Mouse (Mus musculus): ENCODE data around the gene Mettl7a3. TPM values are rescaled to one million over a fixed set of nuclear protein-coding genes. Genes with fewer than 3 reads are reported as not detected.
A peak's percentile ranks its signal among the peaks of the same experiment; 100 is the strongest.
"Not testable (repeated sequence)": the region's sequence is repeated elsewhere in the genome, so short reads cannot be mapped to it uniquely, and the experiment has no call there.

The Mettl7a3 gene
- total and polyA plus RNA-seq, 3 experiments: 0.66 to 1.4 TPM; not detected in 1

DNA sequence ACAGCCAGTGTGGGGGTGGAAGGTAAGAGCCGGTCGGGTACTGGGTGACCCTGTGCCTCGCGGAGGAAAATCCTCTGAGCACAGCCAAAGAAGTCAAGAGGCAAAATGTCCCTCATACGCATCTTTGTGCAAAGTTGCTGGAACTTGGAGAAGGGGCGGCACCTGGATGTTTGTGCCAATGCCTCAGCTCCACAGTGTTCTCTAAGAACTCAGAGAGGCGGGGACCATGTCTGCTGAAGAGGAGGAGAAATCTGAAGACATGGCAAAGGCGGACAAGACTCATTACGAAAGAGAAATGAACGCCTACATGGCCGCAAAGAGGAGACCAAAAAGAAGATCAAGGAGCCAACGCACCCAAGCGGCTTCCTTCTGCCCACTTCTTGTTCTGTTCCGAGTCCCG lies 33.2 kb upstream of the Mettl7a3 start:
- H3K36me3 ChIP-seq (replicated peaks): no peaks in the 10 kb centered on the region
- ATAC-seq (ENCODE audit: extremely low read depth, insufficient number of reproducible peaks, low FRiP score, poor library complexity, severe bottlenecking): no peak
- TF ChIP-seq GATA1 (IDR thresholded peaks at IDR 0.05; ENCODE audit: borderline replicate concordance, low read length) (no peak), CTCF (IDR thresholded peaks at IDR 0.05; ENCODE audit: low read depth, low read length) (no peak), TAL1 (conservative IDR thresholded peaks at IDR 0.05; ENCODE audit: low read depth, low read length) (no peak), POLR2AphosphoS5 (IDR thresholded peaks at IDR 0.05; ENCODE audit: insufficient replicate concordance, low read depth, low read length) (no peak)
- H3K27me3 ChIP-seq (ENCODE audit: insufficient read depth, low read length): no peaks in the 10 kb centered on the region
- H3K9me3 ChIP-seq (replicated peaks): peaks cover 9% of the 10 kb centered on the region
- peaks cover 53% of the 10 kb centered on the region for H3K4me1 ChIP-seq (ENCODE audit: insufficient read depth, low read depth, low read length)
- H3K4me3 ChIP-seq (ENCODE audit: low read depth, low read length): no peak overlapping the region
- no peak for DNase-seq (ENCODE audit: low spot score)

DNA sequence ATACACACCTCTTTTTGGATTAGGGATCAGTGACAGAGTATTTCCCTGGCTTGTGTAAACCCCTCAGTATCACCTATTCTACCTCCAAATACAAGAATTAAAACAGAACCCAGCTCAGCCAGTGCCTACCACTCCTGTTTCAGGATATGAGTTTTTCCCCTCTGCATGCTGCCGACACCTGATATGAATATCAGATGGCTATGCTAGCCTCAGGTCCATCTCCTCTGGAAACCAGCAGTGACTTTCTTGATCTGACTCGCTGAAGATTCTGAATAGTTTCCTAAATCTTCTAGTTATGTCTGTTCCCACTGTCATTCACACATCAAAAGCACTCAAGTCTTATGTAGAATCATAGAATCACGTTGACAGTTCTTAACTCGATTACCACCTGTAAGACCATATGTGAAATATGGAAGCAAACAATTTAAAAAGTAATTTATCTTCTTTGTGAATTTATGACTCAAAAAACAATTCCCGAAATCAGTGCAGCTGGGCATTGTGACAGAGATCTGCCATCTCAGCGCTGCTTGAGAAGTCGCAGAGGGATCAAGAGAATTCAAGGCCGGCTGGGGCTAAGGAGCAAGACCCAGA lies 31.2 kb upstream of the Mettl7a3 start:
- 0 out of 2 replicates have a peak, but pooled peaks cover 3% of the 10 kb centered on the region for H3K9me3 ChIP-seq (replicated peaks)

DNA sequence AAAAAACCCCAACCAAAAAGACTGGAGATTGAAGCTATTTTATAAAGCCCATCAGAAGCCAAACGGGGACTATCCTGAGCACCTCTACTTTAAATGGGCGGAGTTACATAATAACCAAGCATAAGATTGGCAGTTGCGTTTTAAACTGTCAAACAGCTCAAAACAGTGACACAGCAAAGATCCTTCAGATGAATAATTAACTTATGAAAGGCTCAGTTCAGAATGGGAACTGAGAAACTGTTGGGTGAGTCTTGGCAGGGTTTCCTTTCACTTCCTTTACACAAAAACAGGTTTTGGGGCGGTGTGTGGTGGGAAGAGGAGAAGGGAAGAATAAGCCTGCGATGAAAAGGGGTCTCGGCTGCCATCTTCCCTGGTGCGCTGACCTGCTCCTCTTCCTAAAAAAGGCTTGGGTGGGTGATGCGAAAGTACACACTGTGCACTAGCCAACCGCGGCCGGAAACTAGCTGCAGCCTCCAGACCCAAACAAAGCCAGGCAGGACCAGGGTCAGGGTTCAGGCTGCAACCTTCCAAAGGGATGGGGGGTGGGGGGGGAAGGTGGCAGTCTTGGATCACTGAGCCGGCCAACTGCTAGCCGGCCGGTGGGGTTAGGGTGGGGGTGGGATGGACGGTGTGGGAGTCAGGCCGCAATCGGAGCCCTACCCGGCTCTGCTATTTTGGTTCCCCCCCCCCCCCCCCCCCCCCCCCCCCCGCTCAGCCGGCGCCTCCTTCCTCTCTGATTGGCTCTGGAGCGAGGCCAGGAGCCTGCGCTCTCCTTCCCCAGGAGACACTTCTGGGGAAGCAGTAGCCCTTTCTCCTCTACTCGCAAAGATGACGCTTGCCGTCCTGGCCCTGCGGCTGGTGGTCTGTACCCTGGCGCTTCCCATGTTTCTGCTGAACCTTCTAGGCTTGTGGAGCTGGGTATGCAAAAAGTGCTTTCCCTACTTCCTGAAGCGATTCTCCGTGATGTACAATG lies 30.4 kb upstream of the Mettl7a3 start, which contains the start of gene Mettl7a1:
Gene Mettl7a1, plus strand, starts transcription at position 122 of the 973 bp plus-strand sequence.
- ATAC-seq (ENCODE audit: extremely low read depth, insufficient number of reproducible peaks, low FRiP score, poor library complexity, severe bottlenecking): peak; percentile 65
- peak within 1 kb of the TSS; percentile 73 for H3K4me3 ChIP-seq (ENCODE audit: low read depth, low read length)
- H3K9me3 ChIP-seq (replicated peaks): 0 out of 2 replicates have a peak, but pooled peaks cover 2% of the 10 kb centered on the region
- no peaks in the 10 kb centered on the region for H3K27me3 ChIP-seq (ENCODE audit: insufficient read depth, low read length)
- peaks cover 50% of the 10 kb centered on the region for H3K4me1 ChIP-seq (ENCODE audit: insufficient read depth, low read depth, low read length)
- peak; percentile 80 for DNase-seq (ENCODE audit: low spot score)
- H3K36me3 ChIP-seq (replicated peaks): peaks cover 3% of the 10 kb centered on the region
- TF ChIP-seq GATA1 (IDR thresholded peaks at IDR 0.05; ENCODE audit: borderline replicate concordance, low read length) (no peak), POLR2AphosphoS5 (IDR thresholded peaks at IDR 0.05; ENCODE audit: insufficient replicate concordance, low read depth, low read length) (no peak), CTCF (IDR thresholded peaks at IDR 0.05; ENCODE audit: low read depth, low read length) (no peak), TAL1 (conservative IDR thresholded peaks at IDR 0.05; ENCODE audit: low read depth, low read length) (no peak), GATA2 (IDR thresholded peaks at IDR 0.05; ENCODE audit: borderline replicate concordance, low read depth, low read length) (no peak)

More for the DNA sequence above, 31.2 kb upstream of the Mettl7a3 start:
- H3K4me1 ChIP-seq (ENCODE audit: insufficient read depth, low read depth, low read length): peaks cover 51% of the 10 kb centered on the region
- H3K27me3 ChIP-seq (ENCODE audit: insufficient read depth, low read length): no peaks in the 10 kb centered on the region
- TF ChIP-seq CTCF (IDR thresholded peaks at IDR 0.05; ENCODE audit: low read depth, low read length): no peak
- no peak for TF ChIP-seq GATA2 (IDR thresholded peaks at IDR 0.05; ENCODE audit: borderline replicate concordance, low read depth, low read length)
- TF ChIP-seq TAL1 (conservative IDR thresholded peaks at IDR 0.05; ENCODE audit: low read depth, low read length): no peak
- TF ChIP-seq GATA1 (IDR thresholded peaks at IDR 0.05; ENCODE audit: borderline replicate concordance, low read length): no peak
- no peak for TF ChIP-seq POLR2AphosphoS5 (IDR thresholded peaks at IDR 0.05; ENCODE audit: insufficient replicate concordance, low read depth, low read length)
- no peak for ATAC-seq (ENCODE audit: extremely low read depth, insufficient number of reproducible peaks, low FRiP score, poor library complexity, severe bottlenecking)
- H3K4me3 ChIP-seq (ENCODE audit: low read depth, low read length): peak overlapping the region; percentile 73; the same call in 1 of the 2 replicates
- no peak for DNase-seq (ENCODE audit: low spot score)
- peaks cover 3% of the 10 kb centered on the region for H3K36me3 ChIP-seq (replicated peaks)

DNA sequence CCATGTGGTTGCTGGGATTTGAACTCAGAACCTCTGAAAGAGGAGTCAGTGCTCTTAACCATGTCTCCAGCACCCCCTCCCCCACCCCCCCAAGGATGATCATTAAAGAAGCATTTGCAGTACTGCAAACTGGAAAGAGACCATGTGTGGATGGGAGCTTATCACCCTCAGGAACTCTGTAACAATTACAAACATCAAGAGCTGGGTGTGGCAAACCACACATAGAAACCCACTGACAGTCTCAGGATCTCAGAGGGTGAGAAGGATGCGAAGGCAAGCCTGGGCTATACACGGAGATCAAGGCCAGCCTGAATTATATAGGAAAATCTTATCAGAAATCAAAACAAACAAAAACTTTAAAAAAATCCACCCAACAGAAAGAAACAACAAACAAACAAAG lies 28.5 kb upstream of the Mettl7a3 start:
- DNase-seq (ENCODE audit: low spot score): no peak
- peaks cover 6% of the 10 kb centered on the region for H3K36me3 ChIP-seq (replicated peaks)
- H3K27me3 ChIP-seq (ENCODE audit: insufficient read depth, low read length): no peaks in the 10 kb centered on the region

DNA sequence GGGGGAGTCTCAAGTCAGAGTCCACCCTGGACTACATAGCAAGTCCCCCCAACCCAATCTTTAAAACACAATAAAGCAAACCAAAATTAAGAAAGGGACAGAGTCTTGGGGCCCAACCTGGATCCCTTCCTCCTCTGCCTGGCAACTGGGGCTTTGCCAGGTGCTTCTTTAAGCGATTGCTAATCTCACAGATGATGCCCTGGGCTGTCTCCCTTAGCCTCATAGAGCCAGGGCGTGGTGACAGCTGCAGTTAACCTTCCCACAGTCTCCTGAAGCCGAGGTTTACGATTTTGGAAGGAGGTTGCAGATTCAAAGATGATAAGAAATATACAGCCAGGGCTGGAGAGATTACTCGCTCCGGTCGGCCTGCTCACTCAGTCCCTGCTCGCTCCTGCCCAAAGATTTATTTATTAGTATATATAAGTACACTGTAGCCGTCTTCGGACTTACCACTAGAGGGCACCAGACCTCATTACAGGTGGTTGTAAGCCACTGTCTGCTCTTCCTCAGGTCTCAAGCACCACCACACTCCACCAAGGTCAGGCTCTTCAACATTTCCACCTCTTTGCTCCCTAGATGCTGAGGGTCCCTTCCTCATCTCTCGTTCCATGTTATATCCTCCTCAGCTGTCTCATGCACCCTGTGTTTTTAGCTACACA lies 27.2 kb upstream of the Mettl7a3 start:
- peaks cover 25% of the 10 kb centered on the region for H3K4me1 ChIP-seq (ENCODE audit: insufficient read depth, low read depth, low read length)

More for the DNA sequence above, 28.5 kb upstream of the Mettl7a3 start:
- ATAC-seq (ENCODE audit: extremely low read depth, insufficient number of reproducible peaks, low FRiP score, poor library complexity, severe bottlenecking): no peak
- Histone ChIP-seq H3K9me3 (replicated peaks) (no peaks in the 10 kb centered on the region), H3K4me3 (ENCODE audit: low read depth, low read length) (no peak overlapping the region), H3K4me1 (ENCODE audit: insufficient read depth, low read depth, low read length) (peaks cover 33% of the 10 kb centered on the region)
- TF ChIP-seq POLR2AphosphoS5 (IDR thresholded peaks at IDR 0.05; ENCODE audit: insufficient replicate concordance, low read depth, low read length) (no peak), GATA2 (IDR thresholded peaks at IDR 0.05; ENCODE audit: borderline replicate concordance, low read depth, low read length) (no peak), TAL1 (conservative IDR thresholded peaks at IDR 0.05; ENCODE audit: low read depth, low read length) (no peak), GATA1 (IDR thresholded peaks at IDR 0.05; ENCODE audit: borderline replicate concordance, low read length) (no peak), CTCF (IDR thresholded peaks at IDR 0.05; ENCODE audit: low read depth, low read length) (no peak)

DNA sequence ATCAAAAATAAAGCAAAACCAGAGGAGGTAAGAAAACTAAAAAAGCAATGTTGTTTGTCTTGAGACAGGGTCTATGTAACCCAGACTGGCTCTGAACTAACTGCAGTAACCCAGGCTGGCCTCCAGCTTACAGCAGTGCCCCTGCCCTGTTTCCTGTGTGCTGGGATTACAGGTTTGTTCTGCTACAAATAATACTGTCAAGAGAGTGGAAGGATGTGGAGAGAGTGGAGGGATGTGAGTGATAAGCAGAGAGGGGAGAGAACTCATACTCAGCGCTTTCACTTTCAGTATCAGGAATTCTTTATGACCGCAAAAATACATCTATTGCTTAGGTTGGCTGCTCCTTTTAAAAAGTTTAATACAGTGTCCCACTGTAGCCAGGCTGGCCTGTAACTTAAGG lies 22.4 kb upstream of the Mettl7a3 start:
- no peak for DNase-seq (ENCODE audit: low spot score)
- no peak for ATAC-seq (ENCODE audit: extremely low read depth, insufficient number of reproducible peaks, low FRiP score, poor library complexity, severe bottlenecking)
- no peak overlapping the region for H3K4me3 ChIP-seq (ENCODE audit: low read depth, low read length)

More for the DNA sequence above, 27.2 kb upstream of the Mettl7a3 start:
- H3K4me3 ChIP-seq (ENCODE audit: low read depth, low read length); ATAC-seq (ENCODE audit: extremely low read depth, insufficient number of reproducible peaks, low FRiP score, poor library complexity, severe bottlenecking); H3K9me3 ChIP-seq (replicated peaks); H3K27me3 ChIP-seq (ENCODE audit: insufficient read depth, low read length); DNase-seq (ENCODE audit: low spot score): not testable (repeated sequence)
- 0 out of 2 replicates have a peak, but pooled peaks have one; percentile 19 for TF ChIP-seq CTCF (IDR thresholded peaks at IDR 0.05; ENCODE audit: low read depth, low read length)
- H3K36me3 ChIP-seq (replicated peaks): peaks cover 15% of the 10 kb centered on the region

More for the DNA sequence above, 22.4 kb upstream of the Mettl7a3 start:
- TF ChIP-seq GATA1 (IDR thresholded peaks at IDR 0.05; ENCODE audit: borderline replicate concordance, low read length) (no peak), TAL1 (conservative IDR thresholded peaks at IDR 0.05; ENCODE audit: low read depth, low read length) (no peak), CTCF (IDR thresholded peaks at IDR 0.05; ENCODE audit: low read depth, low read length) (no peak), GATA2 (IDR thresholded peaks at IDR 0.05; ENCODE audit: borderline replicate concordance, low read depth, low read length) (no peak), POLR2AphosphoS5 (IDR thresholded peaks at IDR 0.05; ENCODE audit: insufficient replicate concordance, low read depth, low read length) (no peak)
- H3K27me3 ChIP-seq (ENCODE audit: insufficient read depth, low read length): 0 out of 2 replicates have a peak, but pooled peaks cover 2% of the 10 kb centered on the region
- no peaks in the 10 kb centered on the region for H3K9me3 ChIP-seq (replicated peaks)
- no peaks in the 10 kb centered on the region; the same call in 1 of the 2 replicates for H3K4me1 ChIP-seq (ENCODE audit: insufficient read depth, low read depth, low read length)
- H3K36me3 ChIP-seq (replicated peaks): peaks cover 30% of the 10 kb centered on the region
